Mouse (Mus musculus) adrenal gland, adult (tissue): ENCODE data around the gene Cdip1.

ENCODE experiments used
- DNase-seq, 2 experiments: peaks; one replicate each; pipeline ENCODE4 v3.0.0; 2022 to 2023; ENCODE audit warnings: low spot score in 1 of 2; ENCODE audit not compliant: inconsistent age in 2 of 2

Gene Cdip1

GRCm38 (mm10) chr16:4789810-4790559, at the start of gene Cdip1:
Cdip1 (minus strand) TSS chr16:4790292.
- peak; percentile 96 to 99 for DNase-seq

- no peak for DNase-seq
Measured at GRCm38 (mm10) chr16:4839552-4839951, 49.5 kb upstream of the Cdip1 start.

GRCm38 (mm10) chr16:4837631-4838030, 47.5 kb upstream of the Cdip1 start:
- DNase-seq, result peak in 1 of 2 experiments; percentile 58

- no peak for DNase-seq
Measured at GRCm38 (mm10) chr16:4835191-4835590, 45.1 kb upstream of the Cdip1 start, which contains the start of gene 4930562C15Rik. 4930562C15Rik (plus strand) TSS chr16:4835416.

GRCm38 (mm10) chr16:4833858-4834257, 43.8 kb upstream of the Cdip1 start:
- no peak for DNase-seq

- peak; percentile 46 to 78 for DNase-seq
Measured at GRCm38 (mm10) chr16:4831650-4832419, 41.7 kb upstream of the Cdip1 start.

- no peak for DNase-seq
Measured at GRCm38 (mm10) chr16:4829271-4829900, 39.3 kb upstream of the Cdip1 start.

GRCm38 (mm10) chr16:4827639-4828038, 37.5 kb upstream of the Cdip1 start:
- no peak for DNase-seq

- peak in 1 of 2 experiments; percentile 40 for DNase-seq
Measured at GRCm38 (mm10) chr16:4824466-4824865, 34.4 kb upstream of the Cdip1 start.

- no peak for DNase-seq
Measured at GRCm38 (mm10) chr16:4818349-4818748, 28.3 kb upstream of the Cdip1 start.

GRCm38 (mm10) chr16:4796631-4797030, 6.5 kb upstream of the Cdip1 start:
- DNase-seq, result no peak

GRCm38 (mm10) chr16:4791332-4791731, 1.2 kb upstream of the Cdip1 start:
- no peak for DNase-seq

- DNase-seq, result peak in 1 of 2 experiments; percentile 70
Measured at GRCm38 (mm10) chr16:4789311-4789768, 752 bp downstream of the Cdip1 start.

- DNase-seq, result peak in 1 of 2 experiments; percentile 80
Measured at GRCm38 (mm10) chr16:4788176-4788575, 1.9 kb downstream of the Cdip1 start.

- peak in 1 of 2 experiments; percentile 39 for DNase-seq
Measured at GRCm38 (mm10) chr16:4785706-4786105, 4.4 kb downstream of the Cdip1 start.

- DNase-seq, result peak in 1 of 2 experiments; percentile 32
Measured at GRCm38 (mm10) chr16:4782515-4782914, 7.6 kb downstream of the Cdip1 start.

- peak; percentile 39 to 86 for DNase-seq
Measured at GRCm38 (mm10) chr16:4781524-4782196, 8.4 kb downstream of the Cdip1 start.

- DNase-seq, result no peak
Measured at GRCm38 (mm10) chr16:4778940-4779339, 11.2 kb downstream of the Cdip1 start.

GRCm38 (mm10) chr16:4777905-4778609, 12.0 kb downstream of the Cdip1 start:
- DNase-seq, result no peak
